Comparison of ENCODE assay signal across 13 mouse cellular contexts in the genomic region with DNA sequence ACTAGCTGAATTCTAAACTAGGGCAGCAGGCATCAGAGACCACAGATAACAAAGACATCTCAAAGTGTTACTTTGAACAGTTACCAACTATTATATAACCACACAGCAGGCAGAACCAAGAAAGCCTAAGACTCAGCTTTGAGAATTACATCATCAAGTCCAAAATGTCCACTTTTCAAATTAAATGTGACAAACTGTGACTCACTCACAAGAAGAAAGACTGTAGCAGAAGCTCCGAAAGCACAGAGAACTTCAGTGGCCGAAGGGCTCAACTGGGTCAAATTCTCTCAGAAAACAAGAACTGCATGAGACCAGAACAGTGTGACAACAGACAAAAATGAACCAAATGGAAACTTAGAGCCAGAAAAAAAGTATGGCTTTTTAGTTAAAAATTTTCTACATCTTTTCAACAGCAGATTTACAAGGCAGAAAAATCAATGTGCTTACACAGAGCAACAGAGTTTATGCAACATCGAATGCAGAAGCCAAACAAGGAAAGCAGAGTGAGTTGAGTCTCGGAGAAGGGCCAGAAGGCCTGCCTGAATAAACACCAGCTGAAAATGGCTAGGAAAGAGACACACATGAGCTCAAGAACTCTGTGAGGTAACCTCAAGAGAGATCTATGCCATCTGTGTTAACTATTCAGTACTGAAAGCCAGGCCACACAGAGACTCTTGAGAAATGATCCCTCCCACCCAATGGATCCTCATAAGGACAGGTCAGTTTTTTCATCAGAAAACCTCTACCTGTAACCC. TPM values are rescaled to one million over a fixed set of nuclear protein-coding genes. Genes with fewer than 3 reads are reported as not detected.
DNase-seq lines count a peak whose midpoint lies in the region; TF ChIP-seq lines count a peak whose summit lies in the region.
"Had no signal": no experiment of that assay in that cellular context is flagged by ENCODE, and none has a peak within 500 bp of the region (broad histone marks: within the 10 kb centered on the region; RNA-seq: fewer than 3 reads in every experiment).

No protein-coding gene starts in this region.

- H3K9me3 ChIP-seq in hindbrain, embryonic 10.5 days: no peaks in the 10 kb centered on the region; the same call in 1 of the 2 replicates
- H3K9me3 ChIP-seq: intestine, embryonic 15.5 days had no signal

- H3K4me1 ChIP-seq in testis, adult 2 months (ENCODE audit: control insufficient read depth, insufficient read depth, low read length): no peaks in the 10 kb centered on the region
- no peaks in the 10 kb centered on the region for H3K4me1 ChIP-seq in hindbrain, embryonic 10.5 days (replicated peaks)
- H3K4me1 ChIP-seq: intestine, embryonic 15.5 days had no signal

- H3K4me3 ChIP-seq in left cerebral cortex, adult 2 months: no peak overlapping the region
- no peak overlapping the region for H3K4me3 ChIP-seq in testis, adult 2 months (ENCODE audit: control insufficient read depth, low read depth, low read length)
- H3K4me3 ChIP-seq in hindbrain, embryonic 10.5 days: no peak overlapping the region
- H3K4me3 ChIP-seq: intestine, embryonic 15.5 days; myocyte had no signal

- WGBS in hindbrain, embryonic 10.5 days: 91% methylated on average over 4 of the region's 4 CpGs

- TF ChIP-seq POLR2A in testis, adult 2 months (IDR thresholded peaks at IDR 0.05; ENCODE audit: control insufficient read depth, low read depth, low read length): no peak

- H3K27ac ChIP-seq in left cerebral cortex, adult 2 months: peak overlapping the region; percentile 87
- H3K27ac ChIP-seq in testis, adult 2 months (ENCODE audit: control insufficient read depth, insufficient read depth, low read depth, low read length): peak overlapping the region; percentile 30; the same call in 1 of the 2 replicates
- H3K27ac ChIP-seq in hindbrain, embryonic 10.5 days: no peak overlapping the region
- H3K27ac ChIP-seq: intestine, embryonic 15.5 days had no signal

- peak; percentile 22 for DNase-seq in gastrocnemius, postnatal 25 days
- no peak for DNase-seq in gastrocnemius, adult 18-20 months (ENCODE audit: low spot score)
- DNase-seq in left cerebral cortex, adult 2 months (ENCODE audit: extremely low spot score in 1 of 2, low spot score in 2 of 2): no peak
- no peak for DNase-seq in left cerebral cortex, postnatal 10 days (ENCODE audit: extremely low spot score in 1 of 2, low spot score in 2 of 2)
- no peak for DNase-seq in testis, postnatal 10 days (ENCODE audit: low spot score)
- no peak for DNase-seq in hindbrain, embryonic 10.5 days (ENCODE audit: low spot score)
- no peak for DNase-seq in embryo, embryonic 10.5 days (ENCODE audit: low spot score)
- DNase-seq: adrenal gland, adult 2 months; kidney, postnatal 4 days; thymus, postnatal 36 days had no signal

- intact Hi-C loops in left cerebral cortex, adult 2 months (cut with DNase I): loop anchor here (5.0 kb wide), 2 partner anchors 49 to 454 kb away; no protein-coding TSS in a partner anchor
- intact Hi-C loops in left cerebral cortex, postnatal 10 days (cut with DNase I): no loop called here

- no peaks in the 10 kb centered on the region for H3K27me3 ChIP-seq in testis, adult 2 months (ENCODE audit: control insufficient read depth, insufficient read depth, low read length)
- H3K27me3 ChIP-seq in hindbrain, embryonic 10.5 days (ENCODE audit: insufficient read depth, poor library complexity, severe bottlenecking): no peaks in the 10 kb centered on the region
- H3K27me3 ChIP-seq: intestine, embryonic 15.5 days had no signal

- TF ChIP-seq CTCF in left cerebral cortex, adult 2 months (IDR thresholded peaks at IDR 0.05): no peak
- no peak for TF ChIP-seq CTCF in testis, adult 2 months (IDR thresholded peaks at IDR 0.05; ENCODE audit: control insufficient read depth, insufficient read depth, insufficient replicate concordance, low read depth, low read length)

- peaks cover 1% of the 10 kb centered on the region for H3K36me3 ChIP-seq in testis, adult 2 months (ENCODE audit: control insufficient read depth, insufficient read depth, low read length)
- peaks cover 83% of the 10 kb centered on the region for H3K36me3 ChIP-seq in hindbrain, embryonic 10.5 days
- H3K36me3 ChIP-seq: intestine, embryonic 15.5 days had no signal

RNA-seq across cellular contexts. Expression of gene Tmem185b, which starts 31.9 kb away (rescaled TPM):
- total RNA-seq in gastrocnemius, postnatal 25 days (2021): 1 to 10 TPM; 3.7 to 4.3 TPM
- total RNA-seq in gastrocnemius, adult 18-20 months (2021): 1 to 10 TPM; 4.5 to 5.9 TPM
- total RNA-seq in left cerebral cortex, adult 2 months (2021): 10 to 100 TPM; 16.7 to 18.4 TPM
- total RNA-seq in left cerebral cortex, postnatal 10 days (2021): 10 to 100 TPM; 10.1 to 12.4 TPM
- 11.6 and 13.9 TPM in 2 replicates for polyA plus RNA-seq in testis, adult 2 months (2012; rRNA removed)
- 17.9 and 20.2 TPM in 2 replicates for polyA plus RNA-seq in hindbrain, embryonic 10.5 days (2016; fragmentation: Nextera tagmentation; extraction: Ambion mirVana)

RNA-seq across cellular contexts. Expression of gene Ralb, which starts 53.2 kb away (rescaled TPM):
- 10 to 100 TPM in 1 of 2 experiments, 1 to 10 TPM in 1; 7.7 to 10.4 TPM for total RNA-seq in gastrocnemius, postnatal 25 days (2021)
- total RNA-seq in gastrocnemius, adult 18-20 months (2021): 1 to 10 TPM; 6.6 to 9.4 TPM
- 10 to 100 TPM; 21.1 to 25.9 TPM for total RNA-seq in left cerebral cortex, adult 2 months (2021)
- total RNA-seq in left cerebral cortex, postnatal 10 days (2021): 10 to 100 TPM; 32.3 to 33.9 TPM
- 13.8 and 16.0 TPM in 2 replicates for polyA plus RNA-seq in testis, adult 2 months (2012; rRNA removed)
- 96.8 and 103 TPM in 2 replicates for polyA plus RNA-seq in hindbrain, embryonic 10.5 days (2016; fragmentation: Nextera tagmentation; extraction: Ambion mirVana)
